Mouse (Mus musculus) frontal cortex, postnatal 36 days (tissue): ENCODE measurements at regions not wholly inside any gene's neighbourhood (a gene's known extent, or its start where the extent isn't known, plus 50 kb on each side); places are given as distances from the start of the nearest gene placed in this dataset.
A peak's percentile ranks its signal among the peaks of the same experiment; 100 is the strongest.
"Not testable (repeated sequence)": the region's sequence is repeated elsewhere in the genome, so short reads cannot be mapped to it uniquely, and the experiment has no call there.

Experiments
- DNase-seq, 2 experiments: peaks; one replicate each; pipeline ENCODE4 v3.0.0; 2022; ENCODE audit warnings: low spot score in 2 of 2

DNA sequence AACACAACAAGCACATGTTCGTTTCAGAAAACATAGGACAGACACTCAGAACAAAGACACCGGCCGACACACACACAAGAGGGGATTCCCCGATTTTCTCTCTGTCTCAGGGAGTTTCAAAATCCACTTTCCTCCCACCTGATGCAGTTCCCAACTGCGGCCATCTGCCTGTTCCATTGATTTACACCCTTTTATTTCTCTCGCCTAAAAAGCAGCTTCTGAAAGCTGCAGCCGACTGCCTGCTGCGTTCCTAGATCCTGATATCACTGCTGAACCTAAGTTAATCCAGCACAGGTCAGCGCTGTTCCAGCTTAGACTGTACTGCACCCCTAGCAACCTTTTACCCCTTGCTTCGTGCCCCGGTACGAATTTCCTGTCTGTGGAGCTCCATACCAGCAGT is 237.0 kb downstream of the Impad1 start:
- DNase-seq, result no peak

DNA sequence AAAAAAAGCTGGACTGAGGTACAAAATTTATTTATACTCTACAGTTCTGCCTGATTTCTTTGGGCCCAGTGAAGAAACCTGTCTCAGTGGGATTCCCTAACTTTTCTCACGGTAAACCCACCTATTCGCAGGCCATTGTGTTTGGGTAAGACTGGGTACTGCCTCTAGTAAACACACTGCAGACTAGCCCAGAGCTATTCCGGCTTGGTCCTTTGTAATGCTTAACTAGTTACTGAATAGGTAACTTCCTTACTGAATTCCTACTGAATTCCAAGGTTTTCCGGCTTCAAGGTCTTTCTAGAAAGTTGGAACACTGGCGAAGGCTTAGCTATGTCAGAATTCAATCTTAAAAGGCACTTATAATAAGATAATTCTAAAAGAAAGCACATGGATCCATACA is 242.9 kb downstream of the Impad1 start:
- no peak for DNase-seq

- no peak for DNase-seq
These were observed 243.3 kb downstream of the Impad1 start for GRCm38 (mm10) chr4:4549893-4550292.

DNA sequence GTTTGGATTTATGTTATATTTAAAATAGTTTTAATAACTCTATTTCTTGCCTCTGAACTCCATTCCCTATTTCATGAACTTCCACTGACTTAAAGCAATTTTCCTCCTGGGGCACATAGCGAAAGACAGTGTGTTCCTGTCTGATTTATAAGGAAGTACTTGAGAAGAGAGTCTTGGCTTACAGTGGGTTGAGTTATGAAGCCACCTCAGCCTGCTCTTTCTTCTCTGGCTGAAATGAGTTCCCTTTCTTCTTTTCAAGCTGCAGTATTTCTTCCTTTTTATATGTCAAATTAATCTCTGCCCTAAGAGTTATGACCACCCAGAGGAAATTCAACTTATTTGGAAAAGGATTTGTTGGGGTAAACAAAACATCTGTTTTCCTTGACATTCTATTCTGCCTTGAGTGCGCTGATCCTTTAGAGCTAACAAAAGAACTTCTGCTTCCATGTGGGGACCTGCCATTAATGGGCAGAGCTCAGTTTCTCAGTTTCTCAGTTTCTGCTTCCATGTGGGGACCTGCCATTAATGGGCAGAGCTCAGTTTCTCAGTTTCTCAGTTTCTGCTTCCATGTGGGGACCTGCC is 255.9 kb downstream of the Impad1 start:
- no peak for DNase-seq

DNA sequence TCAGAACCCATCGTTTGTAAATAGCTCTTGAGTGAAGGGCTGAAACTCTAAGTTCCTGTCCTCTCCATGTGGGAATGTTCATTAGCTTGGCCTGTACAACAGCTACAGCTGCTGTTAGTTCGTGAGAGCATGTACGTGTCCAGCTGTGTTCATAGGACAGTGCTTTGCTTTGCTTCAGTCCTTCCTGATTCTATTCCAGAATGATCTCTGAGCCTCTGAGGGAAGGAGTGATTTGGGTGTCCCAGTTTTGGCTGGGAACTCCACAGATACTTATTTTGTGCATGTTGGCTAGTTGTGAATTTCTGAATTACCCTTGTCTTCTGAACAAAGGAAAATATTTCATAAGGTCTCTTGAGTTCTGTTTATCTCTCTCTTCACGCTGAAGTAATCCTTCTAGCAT is 261.0 kb downstream of the Impad1 start:
- no peak for DNase-seq

DNA sequence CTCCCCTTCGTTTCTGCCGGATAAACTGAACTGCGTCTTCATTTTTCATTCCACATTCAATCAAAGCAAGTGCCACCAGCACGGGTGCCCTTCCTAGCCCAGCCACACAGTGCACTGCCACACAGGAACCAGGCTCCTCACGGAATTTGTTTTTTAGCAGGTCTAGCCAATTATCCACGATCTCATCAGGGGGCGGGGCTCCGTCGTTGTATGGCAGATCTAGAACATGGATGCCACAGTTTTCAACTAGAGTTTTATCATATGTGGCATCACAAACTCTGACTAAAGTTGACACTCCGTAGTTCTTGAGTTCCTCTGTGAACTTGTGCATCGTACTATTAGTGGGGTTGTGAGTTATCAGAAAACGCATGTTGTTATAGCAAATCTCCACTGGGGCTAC is 264.8 kb downstream of the Impad1 start:
- DNase-seq, result no peak

GRCm38 (mm10) chr4:4521757-4522156 is 271.4 kb downstream of the Impad1 start:
- DNase-seq, result no peak

GRCm38 (mm10) chr4:4518741-4519140 is 274.4 kb downstream of the Impad1 start:
- no peak for DNase-seq

- DNase-seq, result no peak
These were observed 279.8 kb downstream of the Impad1 start for GRCm38 (mm10) chr4:4513351-4513750.

DNA sequence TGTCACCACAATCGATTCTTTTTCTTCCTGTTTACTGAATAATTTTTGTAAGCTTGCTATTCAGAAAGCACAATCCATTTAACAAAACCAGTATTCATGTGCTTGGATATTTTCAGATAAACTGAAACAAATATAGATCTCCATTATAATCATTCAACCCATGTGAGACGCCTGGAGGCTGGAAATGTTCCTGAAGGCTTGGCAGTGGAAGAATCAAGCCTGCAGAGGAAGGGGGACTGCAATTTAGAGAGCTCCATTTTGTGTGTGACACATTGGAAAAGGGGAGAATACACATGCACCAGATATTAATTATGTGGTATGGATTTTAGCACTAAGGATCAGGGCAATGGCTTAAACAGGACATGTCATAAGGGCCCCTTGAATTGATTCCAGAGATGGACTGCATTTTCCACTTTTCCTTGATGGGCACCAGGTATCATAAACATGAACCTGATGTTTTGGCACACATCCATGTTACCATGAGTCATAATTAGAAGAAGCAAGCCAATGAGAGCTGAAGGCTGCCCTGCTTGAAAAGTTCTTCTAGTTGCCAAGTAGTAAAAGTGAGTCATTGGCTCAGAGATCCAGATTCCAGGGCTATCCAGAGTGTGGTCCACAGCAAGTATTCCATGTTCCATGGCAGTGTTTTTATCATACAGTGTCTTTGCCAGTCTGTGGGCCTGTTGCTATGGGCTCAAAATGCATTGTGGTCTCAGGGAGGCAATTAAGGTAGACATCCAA is 282.8 kb downstream of the Impad1 start:
- DNase-seq, result no peak

- peak in 1 of 2 experiments; percentile 8 for DNase-seq
These were observed 283.9 kb downstream of the Impad1 start for GRCm38 (mm10) chr4:4509296-4509695.

DNA sequence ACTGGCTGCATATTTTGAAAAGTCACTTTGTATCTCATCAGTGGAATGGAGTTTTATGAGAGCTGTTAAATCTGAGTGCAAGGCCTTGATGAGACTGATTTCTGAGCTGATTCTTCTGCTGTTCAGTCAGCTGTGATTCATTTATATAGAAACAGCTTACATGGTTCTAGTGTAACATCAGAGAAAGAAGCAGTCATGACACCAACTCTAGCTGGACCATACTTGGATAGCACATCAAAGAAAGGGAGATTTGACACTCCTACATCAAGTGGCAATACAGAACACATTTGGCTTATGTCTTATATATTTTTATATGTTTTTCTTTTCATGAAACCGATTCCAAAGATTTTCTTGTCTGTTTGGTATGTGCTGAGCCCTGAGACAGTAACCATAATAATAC is 296.0 kb downstream of the Impad1 start:
- DNase-seq, result no peak

GRCm38 (mm10) chr4:4496181-4496580 is 297.0 kb downstream of the Impad1 start:
- no peak for DNase-seq

DNA sequence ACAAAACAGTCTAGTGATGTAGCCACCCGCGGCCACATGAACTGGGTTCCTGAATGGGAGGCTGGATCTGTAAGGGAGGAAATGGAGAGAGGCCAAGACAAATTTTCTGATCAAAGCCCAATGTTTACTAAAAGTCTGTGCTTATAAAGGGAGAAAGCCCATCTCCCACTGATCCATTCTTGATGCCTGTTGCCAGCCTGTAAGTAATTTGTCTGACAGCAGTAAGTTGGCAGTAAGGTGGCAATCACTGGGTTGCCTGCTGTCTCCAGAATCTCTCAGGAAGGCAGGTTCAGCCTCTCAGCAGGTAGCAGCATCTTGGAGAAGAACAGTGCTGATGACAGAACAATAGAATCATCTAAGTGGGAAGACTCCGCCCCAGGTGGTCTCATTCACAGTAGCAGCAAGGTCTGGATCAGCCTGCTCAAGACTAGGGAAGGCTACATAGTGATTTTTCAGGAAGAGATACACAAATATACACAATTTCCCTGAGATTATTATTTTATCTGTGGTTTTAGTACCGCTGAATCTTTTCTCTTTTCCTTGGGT is 327.9 kb downstream of the Impad1 start:
- no peak for DNase-seq

DNA sequence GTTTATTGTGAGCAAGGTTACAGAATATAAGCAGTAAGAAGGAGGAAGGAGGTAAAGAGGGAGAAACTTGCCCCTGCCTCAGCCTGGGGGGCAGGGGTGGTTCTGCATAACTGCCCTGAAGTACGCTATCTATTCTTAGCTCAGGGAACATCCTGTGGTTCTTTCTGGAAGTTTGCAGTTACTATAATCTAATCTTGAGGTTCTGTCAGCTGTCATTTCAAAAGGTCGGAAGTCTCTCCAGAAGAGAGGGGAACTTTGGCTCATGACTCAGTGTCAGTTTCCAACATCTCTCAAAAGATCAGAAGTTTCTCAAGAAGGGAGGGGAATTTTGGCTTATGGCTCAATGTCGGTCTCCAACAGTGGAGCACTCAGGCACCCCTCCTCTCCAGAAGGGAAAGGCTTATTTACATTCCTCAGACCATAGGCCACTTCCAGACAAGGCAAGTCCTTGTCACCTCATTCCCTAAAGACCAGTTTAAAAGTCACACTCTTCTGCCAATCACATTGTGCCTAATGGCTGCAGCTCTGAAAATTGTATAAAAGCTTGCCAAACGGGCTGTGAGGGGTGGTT is 328.9 kb downstream of the Impad1 start:
- no peak for DNase-seq

GRCm38 (mm10) chr4:4459258-4459657 is 333.9 kb downstream of the Impad1 start:
- DNase-seq, result no peak

GRCm38 (mm10) chr4:4450104-4450503 is 343.1 kb downstream of the Impad1 start:
- DNase-seq, result peak in 1 of 2 experiments; percentile 19

DNA sequence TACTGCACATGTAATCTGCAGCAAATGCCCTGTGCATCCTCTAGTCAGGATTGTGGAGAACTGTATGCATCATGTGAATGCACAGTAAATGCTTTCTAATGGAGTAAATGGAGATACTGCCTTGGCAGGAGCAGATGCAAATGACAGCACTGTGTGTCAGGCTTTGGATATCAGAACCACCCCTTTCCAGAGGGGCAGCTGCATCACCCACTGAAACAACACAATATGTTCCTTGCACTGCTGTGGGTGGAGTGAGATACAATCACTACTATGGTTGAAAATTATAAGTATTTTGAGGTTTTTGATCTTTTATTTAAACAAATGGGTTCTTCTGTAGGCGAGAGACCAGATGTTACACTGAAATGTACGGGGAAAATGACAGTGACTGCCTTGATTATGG is 350.5 kb downstream of the Impad1 start:
- peak; percentile 41 to 49 for DNase-seq

GRCm38 (mm10) chr4:4437559-4437958 is 355.6 kb downstream of the Impad1 start:
- DNase-seq, result no peak

- DNase-seq, result not testable (repeated sequence)
These were observed 347.2 kb upstream of the Sdr16c6 start for GRCm38 (mm10) chr4:4424526-4424925.

- DNase-seq, result peak in 1 of 2 experiments; percentile 24
These were observed 326.5 kb upstream of the Sdr16c6 start for GRCm38 (mm10) chr4:4403812-4404211.

DNA sequence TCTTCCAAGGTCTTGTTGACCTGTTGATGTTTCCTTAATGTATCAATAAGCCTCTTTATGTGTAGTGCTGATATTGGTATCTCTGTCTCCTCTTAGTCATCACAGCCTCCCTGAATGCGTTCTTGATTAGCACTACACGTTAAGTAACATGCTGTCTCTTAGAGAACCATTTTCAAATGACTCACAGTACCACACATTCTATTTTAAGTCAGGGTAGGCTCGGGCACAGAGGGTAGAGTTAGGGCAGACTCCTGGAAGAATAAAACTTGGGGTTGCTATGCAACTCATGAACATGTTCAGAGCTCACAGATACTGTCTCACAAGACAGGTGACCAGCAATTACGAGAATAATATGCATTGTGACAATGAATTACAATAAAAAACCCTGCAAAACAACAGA is 320.1 kb upstream of the Sdr16c6 start:
- DNase-seq, result peak in 1 of 2 experiments; percentile 10

- no peak for DNase-seq
These were observed 302.8 kb upstream of the Sdr16c6 start for GRCm38 (mm10) chr4:4380024-4380590.
